Mouse (Mus musculus) cerebellum, postnatal 25 days (tissue): Measurements from ENCODE around the gene Chaf1a.

Experiments used
- DNase-seq, 2 experiments: peaks; one replicate each; pipeline ENCODE4 v3.0.0; 2021; ENCODE audit warnings: mixed read lengths in 2 of 2

Chaf1a gene

GRCm38 (mm10) chr17:56119981-56120880, 80.0 kb downstream of the Chaf1a start:
- DNase-seq = peak; percentile 69

- no peak for DNase-seq
Observed at GRCm38 (mm10) chr17:56121826-56122225, 81.6 kb downstream of the Chaf1a start, which contains the start of gene Lrg1. TSS of gene Lrg1 (minus strand) at chr17:56122001.
